14 mouse cellular contexts compared by ENCODE assay signal in the genomic region with DNA sequence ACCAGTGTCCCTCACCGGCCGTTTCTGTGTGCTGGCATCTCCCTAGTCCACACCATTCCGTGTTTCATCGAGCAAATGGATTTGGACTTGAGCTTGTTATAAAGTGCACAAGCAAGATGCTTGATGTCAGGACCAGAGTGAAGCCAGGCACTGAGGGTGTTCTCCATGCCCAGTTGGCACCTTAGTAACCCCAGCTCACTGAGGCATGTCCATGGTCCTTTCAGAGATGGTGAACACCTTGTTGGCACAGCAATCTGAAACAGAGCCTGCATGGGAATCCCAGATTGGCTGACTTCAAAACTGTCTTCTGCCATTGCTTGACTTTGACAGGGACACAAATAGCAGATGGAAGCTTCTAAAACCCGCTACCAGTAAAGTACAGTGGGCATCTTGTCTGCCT.
DNase-seq lines count a peak whose midpoint lies in the region; ATAC-seq and TF ChIP-seq lines count a peak whose summit lies in the region.
"Had no signal": no experiment of that assay in that cellular context is flagged by ENCODE, and none has a peak within 500 bp of the region (broad histone marks: within the 10 kb centered on the region; RNA-seq: fewer than 3 reads in every experiment).

No protein-coding gene starts in this region.

- H3K27me3 ChIP-seq in forebrain, postnatal 0 days (ENCODE audit: insufficient read depth, low read length), result no peaks in the 10 kb centered on the region
- H3K27me3 ChIP-seq in hindbrain, embryonic 15.5 days, result no peaks in the 10 kb centered on the region
- no peaks in the 10 kb centered on the region for H3K27me3 ChIP-seq in neural tube, embryonic 14.5 days (ENCODE audit: control insufficient read depth, insufficient read depth, low read length)
- H3K27me3 ChIP-seq: liver, embryonic 15.5 days had no signal

- H3K27ac ChIP-seq in left cerebral cortex, adult 2 months, result peak overlapping the region; percentile 63
- H3K27ac ChIP-seq in forebrain, postnatal 0 days (ENCODE audit: low read depth, low read length), result peak overlapping the region; percentile 87
- peak overlapping the region; percentile 69 for H3K27ac ChIP-seq in hindbrain, embryonic 15.5 days (replicated peaks)
- peak overlapping the region; percentile 52 for H3K27ac ChIP-seq in neural tube, embryonic 14.5 days (ENCODE audit: low read depth, low read length)
- H3K27ac ChIP-seq: gastrocnemius, adult 2 months; kidney, postnatal 0 days; liver, embryonic 15.5 days had no signal

- WGBS in forebrain, postnatal 0 days, result 71% methylated on average over 5 of the region's 5 CpGs
- WGBS in hindbrain, embryonic 15.5 days, result 75% methylated on average over 5 of the region's 5 CpGs
- 86% methylated on average over 5 of the region's 5 CpGs for WGBS in neural tube, embryonic 14.5 days
- 82% methylated on average over 5 of the region's 5 CpGs for WGBS in lung, adult 2 months

- no peak overlapping the region for H3K4me3 ChIP-seq in left cerebral cortex, adult 2 months
- H3K4me3 ChIP-seq in forebrain, postnatal 0 days (ENCODE audit: low read depth, low read length), result no peak overlapping the region
- no peak overlapping the region for H3K4me3 ChIP-seq in hindbrain, embryonic 15.5 days
- no peak overlapping the region for H3K4me3 ChIP-seq in neural tube, embryonic 14.5 days (ENCODE audit: low read depth, low read length)
- no peak overlapping the region for H3K4me3 ChIP-seq in lung, adult 2 months (replicated peaks; ENCODE audit: extremely low read depth, low read depth, low read length)
- H3K4me3 ChIP-seq: gastrocnemius, adult 2 months; liver, embryonic 15.5 days had no signal

- intact Hi-C loops in left cerebral cortex, adult 2 months (cut with DNase I), result no loop called here

- no peak overlapping the region for H3K4me2 ChIP-seq in forebrain, postnatal 0 days (ENCODE audit: low read depth)
- no peak overlapping the region for H3K4me2 ChIP-seq in hindbrain, embryonic 15.5 days
- no peak overlapping the region for H3K4me2 ChIP-seq in neural tube, embryonic 14.5 days (ENCODE audit: low read depth, low read length)
- H3K4me2 ChIP-seq: liver, embryonic 15.5 days had no signal

- TF ChIP-seq CTCF in left cerebral cortex, adult 2 months (IDR thresholded peaks at IDR 0.05), result no peak
- TF ChIP-seq CTCF in forebrain, postnatal 0 days (IDR thresholded peaks at IDR 0.05; ENCODE audit: low read depth), result no peak
- TF ChIP-seq CTCF in lung, adult 2 months (IDR thresholded peaks at IDR 0.05; ENCODE audit: insufficient read depth, low read length), result no peak

- H3K4me1 ChIP-seq in forebrain, postnatal 0 days (ENCODE audit: insufficient read depth), result peaks cover 20% of the 10 kb centered on the region
- H3K4me1 ChIP-seq in hindbrain, embryonic 15.5 days (replicated peaks), result peaks cover 38% of the 10 kb centered on the region
- peaks cover 16% of the 10 kb centered on the region for H3K4me1 ChIP-seq in neural tube, embryonic 14.5 days (ENCODE audit: control insufficient read depth, insufficient read depth, low read length)
- no peaks in the 10 kb centered on the region for H3K4me1 ChIP-seq in lung, adult 2 months (ENCODE audit: control insufficient read depth, insufficient read depth, low read length)
- H3K4me1 ChIP-seq: liver, embryonic 15.5 days had no signal

- no peak for ATAC-seq in forebrain, postnatal 0 days
- no peak for ATAC-seq in hindbrain, embryonic 15.5 days (ENCODE audit: low FRiP score, low read depth)
- ATAC-seq in neural tube, embryonic 14.5 days (ENCODE audit: low read depth), result no peak
- ATAC-seq: intestine, postnatal 0 days had no signal

- H3K9me3 ChIP-seq in forebrain, postnatal 0 days (ENCODE audit: low read length), result no peaks in the 10 kb centered on the region
- H3K9me3 ChIP-seq in hindbrain, embryonic 15.5 days, result no peaks in the 10 kb centered on the region
- no peaks in the 10 kb centered on the region for H3K9me3 ChIP-seq in neural tube, embryonic 14.5 days (ENCODE audit: control insufficient read depth, low read length)
- H3K9me3 ChIP-seq: liver, embryonic 15.5 days had no signal

- DNase-seq in left cerebral cortex, adult 2 months (ENCODE audit: extremely low spot score in 1 of 2, low spot score in 2 of 2), result no peak
- no peak for DNase-seq in left cerebral cortex, adult 8-10 months (ENCODE audit: low spot score in 2 of 2)
- no peak for DNase-seq in forebrain, postnatal 0 days
- no peak for DNase-seq in lung, adult 2 months
- no peak for DNase-seq in adrenal gland, adult (ENCODE audit: inconsistent age in 2 of 2, low spot score in 1 of 2)
- DNase-seq in right cerebral cortex, postnatal 10 days (ENCODE audit: low spot score in 2 of 2), result no peak
- DNase-seq: gastrocnemius, adult 2 months; heart, postnatal 4 days; lung, postnatal 10 days had no signal

- H3K36me3 ChIP-seq in forebrain, postnatal 0 days (ENCODE audit: insufficient read depth), result no peaks in the 10 kb centered on the region
- H3K36me3 ChIP-seq in hindbrain, embryonic 15.5 days, result no peaks in the 10 kb centered on the region
- H3K36me3 ChIP-seq in neural tube, embryonic 14.5 days (ENCODE audit: control insufficient read depth, insufficient read depth, low read length), result no peaks in the 10 kb centered on the region
- H3K36me3 ChIP-seq: liver, embryonic 15.5 days had no signal

- no peak for TF ChIP-seq POLR2A in lung, adult 2 months (IDR thresholded peaks at IDR 0.05; ENCODE audit: borderline replicate concordance, extremely low read depth, low read depth, low read length)

- H3K9ac ChIP-seq in forebrain, postnatal 0 days, result no peak overlapping the region
- no peak overlapping the region for H3K9ac ChIP-seq in hindbrain, embryonic 15.5 days
- 0 out of 2 replicates have a peak overlapping the region, but pooled peaks have one; percentile 16 for H3K9ac ChIP-seq in neural tube, embryonic 14.5 days (replicated peaks; ENCODE audit: low read depth, low read length)
- H3K9ac ChIP-seq: liver, embryonic 15.5 days had no signal
